Mouse (Mus musculus) embryonic facial prominence, embryonic 12.5 days (tissue): ENCODE results near the gene Smurf1. TPM values are rescaled to one million over a fixed set of nuclear protein-coding genes. Genes with fewer than 3 reads are reported as not detected.
A peak's percentile ranks its signal among the peaks of the same experiment; 100 is the strongest.

ENCODE experiments used
- ATAC-seq: fragments of 200-750 bp; cut with Nextera tagmentation; 2 replicates; pipeline ENCODE4 v1.8.0; 2017; ENCODE audit not compliant: insufficient number of reproducible peaks, insufficient read depth, low FRiP score, low TSS enrichment
- H3K27ac ChIP-seq: fragments of 300-500 bp; sonication (generic); 2 replicates; pipeline ENCODE4 v1.5.1; 2016; ENCODE audit warnings: mild to moderate bottlenecking
- H3K27me3 ChIP-seq: fragments of 300-500 bp; sonication (generic); 2 replicates; pipeline ENCODE4 v1.6.1; 2016; ENCODE audit warnings: mild to moderate bottlenecking, moderate library complexity
- H3K36me3 ChIP-seq: fragments of 300-500 bp; sonication (generic); 2 replicates; pipeline ENCODE4 v1.6.1; 2016; ENCODE audit warnings: mild to moderate bottlenecking
- H3K4me1 ChIP-seq: fragments of 300-500 bp; sonication (generic); 2 replicates; pipeline ENCODE4 v1.6.1; 2016
- H3K4me2 ChIP-seq: fragments of 300-500 bp; sonication (generic); replicated peaks from 2 replicates; pipeline ENCODE4 v1.6.1; 2016; ENCODE audit warnings: mild to moderate bottlenecking, moderate library complexity
- H3K4me3 ChIP-seq: fragments of 300-500 bp; sonication (generic); 2 replicates; pipeline ENCODE4 v1.5.1; 2016; ENCODE audit warnings: mild to moderate bottlenecking
- H3K9ac ChIP-seq: fragments of 300-500 bp; sonication (generic); 2 replicates; pipeline ENCODE4 v1.6.1; 2016; ENCODE audit warnings: mild to moderate bottlenecking, moderate library complexity
- H3K9me3 ChIP-seq: fragments of 300-500 bp; sonication (generic); 2 replicates; pipeline ENCODE4 v1.6.1; 2016; ENCODE audit warnings: mild to moderate bottlenecking, moderate library complexity
- WGBS: fragments of 180-500 bp; shearing (Covaris S2); methylation state at CpG from one replicate; pipeline ENCODE4 v1.1.7; 2016; 5-methylcytosine and 5-hydroxymethylcytosine counted together
- polyA plus RNA-seq: library from polyadenylated mRNA; unstranded; fragments of >200 nt; fragmentation: Nextera tagmentation; extraction: Ambion mirVana; gene quantifications from 2 replicates; pipeline ENCODE4 v1.2.1, GENCODE M21; 2016

Gene Smurf1
- 24.9 and 26.6 TPM in 2 replicates for polyA plus RNA-seq

GRCm38 (mm10) chr5:144965639-144966351, at the start of gene Smurf1:
Smurf1 (minus strand) TSS chr5:144965847.
- no peaks in the 10 kb centered on the region for H3K36me3 ChIP-seq
- ATAC-seq, result peak; percentile 54
- peak within 1 kb of the TSS; percentile 98 for H3K4me3 ChIP-seq
- H3K4me2 ChIP-seq, result peak within 1 kb of the TSS; percentile 74
- WGBS, result under 1% methylated on average over 73 of the region's 89 CpGs
- peak within 1 kb of the TSS; percentile 86 for H3K9ac ChIP-seq
- H3K9me3 ChIP-seq, result no peaks in the 10 kb centered on the region
- H3K27ac ChIP-seq, result peak within 1 kb of the TSS; percentile 92
- H3K4me1 ChIP-seq, result peaks cover 27% of the 10 kb centered on the region
- no peaks in the 10 kb centered on the region for H3K27me3 ChIP-seq

- Histone ChIP-seq H3K36me3 (no peaks in the 10 kb centered on the region), H3K4me2 (no peak overlapping the region), H3K4me3 (no peak overlapping the region), H3K4me1 (no peaks in the 10 kb centered on the region), H3K9me3 (no peaks in the 10 kb centered on the region), H3K9ac (no peak overlapping the region), H3K27ac (no peak overlapping the region), H3K27me3 (no peaks in the 10 kb centered on the region)
- ATAC-seq, result no peak
- 72% methylated on average over 1 of the region's 1 CpGs for WGBS
These were observed 48.6 kb upstream of the Smurf1 start for GRCm38 (mm10) chr5:145014278-145014677.

GRCm38 (mm10) chr5:145008878-145009659, 43.4 kb upstream of the Smurf1 start:
- H3K27ac ChIP-seq, result no peak overlapping the region
- no peaks in the 10 kb centered on the region for H3K9me3 ChIP-seq
- H3K36me3 ChIP-seq, result no peaks in the 10 kb centered on the region
- H3K4me1 ChIP-seq, result no peaks in the 10 kb centered on the region
- 91% methylated on average over 15 of the region's 15 CpGs for WGBS
- peak; percentile 77; the same call in 1 of the 2 replicates for ATAC-seq
- no peak overlapping the region for H3K4me3 ChIP-seq
- H3K9ac ChIP-seq, result no peak overlapping the region
- H3K27me3 ChIP-seq, result no peaks in the 10 kb centered on the region
- no peak overlapping the region for H3K4me2 ChIP-seq

GRCm38 (mm10) chr5:145005596-145005995, 39.9 kb upstream of the Smurf1 start:
- H3K9ac ChIP-seq, result no peak overlapping the region
- no peak overlapping the region for H3K27ac ChIP-seq
- 81% methylated on average over 6 of the region's 6 CpGs for WGBS
- no peaks in the 10 kb centered on the region for H3K27me3 ChIP-seq
- no peak for ATAC-seq
- no peaks in the 10 kb centered on the region for H3K4me1 ChIP-seq
- no peaks in the 10 kb centered on the region for H3K9me3 ChIP-seq
- H3K4me3 ChIP-seq, result no peak overlapping the region
- H3K4me2 ChIP-seq, result no peak overlapping the region
- no peaks in the 10 kb centered on the region for H3K36me3 ChIP-seq

- Histone ChIP-seq H3K4me3 (no peak overlapping the region), H3K27ac (no peak overlapping the region), H3K9ac (no peak overlapping the region), H3K4me2 (no peak overlapping the region), H3K9me3 (no peaks in the 10 kb centered on the region), H3K4me1 (no peaks in the 10 kb centered on the region), H3K27me3 (no peaks in the 10 kb centered on the region), H3K36me3 (no peaks in the 10 kb centered on the region)
- no peak for ATAC-seq
- 83% methylated on average over 9 of the region's 9 CpGs for WGBS
These were observed 38.8 kb upstream of the Smurf1 start for GRCm38 (mm10) chr5:145004495-145004894.

- no peak for ATAC-seq
- Histone ChIP-seq H3K4me3 (no peak overlapping the region), H3K9me3 (no peaks in the 10 kb centered on the region), H3K4me1 (no peaks in the 10 kb centered on the region), H3K36me3 (no peaks in the 10 kb centered on the region), H3K27me3 (no peaks in the 10 kb centered on the region), H3K27ac (no peak overlapping the region), H3K9ac (no peak overlapping the region), H3K4me2 (no peak overlapping the region)
- WGBS, result 65% methylated on average over 3 of the region's 3 CpGs
These were observed 37.7 kb upstream of the Smurf1 start for GRCm38 (mm10) chr5:145003362-145003761.

GRCm38 (mm10) chr5:144998491-144998890, 32.8 kb upstream of the Smurf1 start:
- no peak overlapping the region for H3K4me2 ChIP-seq
- H3K9me3 ChIP-seq, result no peaks in the 10 kb centered on the region
- WGBS, result 30% methylated on average over 2 of the region's 2 CpGs
- no peaks in the 10 kb centered on the region for H3K27me3 ChIP-seq
- H3K27ac ChIP-seq, result no peak overlapping the region
- ATAC-seq, result no peak
- no peak overlapping the region for H3K9ac ChIP-seq
- H3K4me1 ChIP-seq, result no peaks in the 10 kb centered on the region
- H3K36me3 ChIP-seq, result no peaks in the 10 kb centered on the region
- no peak overlapping the region for H3K4me3 ChIP-seq

GRCm38 (mm10) chr5:144990481-144990880, 24.8 kb upstream of the Smurf1 start:
- Histone ChIP-seq H3K9ac (no peak overlapping the region), H3K27me3 (no peaks in the 10 kb centered on the region), H3K4me2 (no peak overlapping the region), H3K36me3 (no peaks in the 10 kb centered on the region), H3K27ac (no peak overlapping the region), H3K4me3 (no peak overlapping the region), H3K4me1 (no peaks in the 10 kb centered on the region), H3K9me3 (no peaks in the 10 kb centered on the region)
- 73% methylated on average over 5 of the region's 5 CpGs for WGBS
- no peak for ATAC-seq

GRCm38 (mm10) chr5:144990051-144990450, 24.4 kb upstream of the Smurf1 start:
- H3K4me2 ChIP-seq, result no peak overlapping the region
- no peak overlapping the region for H3K9ac ChIP-seq
- 62% methylated on average over 2 of the region's 2 CpGs for WGBS
- no peaks in the 10 kb centered on the region for H3K36me3 ChIP-seq
- H3K4me1 ChIP-seq, result no peaks in the 10 kb centered on the region
- no peak overlapping the region for H3K27ac ChIP-seq
- no peak overlapping the region for H3K4me3 ChIP-seq
- no peaks in the 10 kb centered on the region for H3K9me3 ChIP-seq
- no peaks in the 10 kb centered on the region for H3K27me3 ChIP-seq
- no peak for ATAC-seq

- Histone ChIP-seq H3K4me1 (no peaks in the 10 kb centered on the region), H3K27me3 (no peaks in the 10 kb centered on the region), H3K9ac (no peak overlapping the region), H3K36me3 (no peaks in the 10 kb centered on the region), H3K4me3 (no peak overlapping the region), H3K27ac (no peak overlapping the region), H3K9me3 (no peaks in the 10 kb centered on the region), H3K4me2 (no peak overlapping the region)
- 90% methylated on average over 4 of the region's 4 CpGs for WGBS
- no peak for ATAC-seq
These were observed 23.4 kb upstream of the Smurf1 start for GRCm38 (mm10) chr5:144989061-144989405.

- H3K36me3 ChIP-seq, result no peaks in the 10 kb centered on the region
- H3K27me3 ChIP-seq, result no peaks in the 10 kb centered on the region
- H3K9ac ChIP-seq, result no peak overlapping the region
- WGBS, result 56% methylated on average over 9 of the region's 9 CpGs
- H3K4me2 ChIP-seq, result no peak overlapping the region
- ATAC-seq, result 0 out of 2 replicates have a peak, but pooled peaks have one; percentile 49
- no peak overlapping the region for H3K4me3 ChIP-seq
- no peaks in the 10 kb centered on the region for H3K4me1 ChIP-seq
- H3K27ac ChIP-seq, result no peak overlapping the region
- no peaks in the 10 kb centered on the region for H3K9me3 ChIP-seq
These were observed 22.9 kb upstream of the Smurf1 start for GRCm38 (mm10) chr5:144988340-144989060.
